Comparison of ENCODE assay signal across 11 mouse cellular contexts in genomic region chr8:126299333-126299732, GRCm38 (mm10). TPM values are rescaled to one million over a fixed set of nuclear protein-coding genes. Genes with fewer than 3 reads are reported as not detected.
A peak's percentile ranks its signal among the peaks of the same experiment; 100 is the strongest.
DNase-seq lines count a peak whose midpoint lies in the region; ATAC-seq and TF ChIP-seq lines count a peak whose summit lies in the region.
"Had no signal": no experiment of that assay in that cellular context is flagged by ENCODE, and none has a peak within 500 bp of the region (broad histone marks: within the 10 kb centered on the region; RNA-seq: fewer than 3 reads in every experiment).

No protein-coding gene starts in this region.

- TF ChIP-seq CTCF in stomach, postnatal 0 days (IDR thresholded peaks at IDR 0.05; ENCODE audit: low read depth): 0 out of 2 replicates have a peak, but pooled peaks have one; percentile 6

- peak overlapping the region; percentile 92 for H3K4me2 ChIP-seq in midbrain, embryonic 13.5 days (replicated peaks)
- H3K4me2 ChIP-seq in stomach, postnatal 0 days (replicated peaks; ENCODE audit: low read depth): no peak overlapping the region

- peak overlapping the region; percentile 54 for H3K4me3 ChIP-seq in midbrain, embryonic 13.5 days (replicated peaks)
- no peak overlapping the region for H3K4me3 ChIP-seq in stomach, postnatal 0 days (ENCODE audit: low read depth, low read length)

- no peaks in the 10 kb centered on the region for H3K9me3 ChIP-seq in midbrain, embryonic 13.5 days
- no peaks in the 10 kb centered on the region for H3K9me3 ChIP-seq in stomach, postnatal 0 days (ENCODE audit: control insufficient read depth, low read length)

- no peak for ATAC-seq in midbrain, embryonic 13.5 days
- ATAC-seq in stomach, postnatal 0 days (ENCODE audit: low FRiP score, low TSS enrichment): no peak

- H3K4me1 ChIP-seq in midbrain, embryonic 13.5 days (replicated peaks): peaks cover 10% of the 10 kb centered on the region
- no peaks in the 10 kb centered on the region for H3K4me1 ChIP-seq in stomach, postnatal 0 days (replicated peaks; ENCODE audit: control insufficient read depth, insufficient read depth)

- peaks cover 32% of the 10 kb centered on the region for H3K27me3 ChIP-seq in midbrain, embryonic 13.5 days
- no peaks in the 10 kb centered on the region for H3K27me3 ChIP-seq in stomach, postnatal 0 days (ENCODE audit: control insufficient read depth, insufficient read depth, low read length)

- no peak for TF ChIP-seq EP300 in stomach, postnatal 0 days (optimal IDR thresholded peaks at IDR 0.05)

- no peak overlapping the region for H3K27ac ChIP-seq in midbrain, embryonic 13.5 days
- H3K27ac ChIP-seq in stomach, postnatal 0 days (replicated peaks): no peak overlapping the region

- H3K36me3 ChIP-seq in midbrain, embryonic 13.5 days: no peaks in the 10 kb centered on the region
- no peaks in the 10 kb centered on the region for H3K36me3 ChIP-seq in stomach, postnatal 0 days (ENCODE audit: control insufficient read depth, insufficient read depth, low read length)

- no peak overlapping the region for H3K9ac ChIP-seq in midbrain, embryonic 13.5 days (replicated peaks)
- no peak overlapping the region for H3K9ac ChIP-seq in stomach, postnatal 0 days (ENCODE audit: low read length)

- peak; percentile 6 for DNase-seq in embryo, embryonic 10 days (ENCODE audit: low spot score)
- no peak for DNase-seq in embryo, embryonic 11 days
- peak; percentile 56 for DNase-seq in right cerebral cortex, adult 18-20 months
- no peak for DNase-seq in right cerebral cortex, postnatal 4 days
- DNase-seq in stomach, postnatal 0 days (ENCODE audit: low spot score): no peak
- no peak for DNase-seq in gastrocnemius, postnatal 36 days
- no peak for DNase-seq in spleen, postnatal 10 days (ENCODE audit: low spot score in 2 of 2)

- intact Hi-C loops in gastrocnemius, postnatal 36 days (cut with DNase I): loop anchor here (10.0 kb wide), 1 partner anchor 675 kb away; the partner anchor contains the start of gene Rbm34

- 25% methylated on average over 7 of the region's 7 CpGs for WGBS in midbrain, embryonic 13.5 days
- WGBS in stomach, postnatal 0 days: 16% methylated on average over 7 of the region's 7 CpGs

RNA-seq across cellular contexts. Expression of gene Slc35f3, which starts 1.0 kb away (rescaled TPM):
- 0.54 and 0.75 TPM in 2 replicates for polyA plus RNA-seq in midbrain, embryonic 13.5 days (2015; fragmentation: Nextera tagmentation; extraction: Ambion mirVana)
- polyA plus RNA-seq in stomach, postnatal 0 days (2015; fragmentation: Nextera tagmentation; extraction: Ambion mirVana): 0.68 and 0.88 TPM in 2 replicates
- not detected for total RNA-seq in gastrocnemius, postnatal 36 days (2021)
- total RNA-seq: common myeloid progenitor, adult 5-6 weeks had no signal
- polyA plus RNA-seq: heart, embryonic 14.5 days; spleen, adult 2 months had no signal

Comparison
In these comparisons a context has a peak if more than half of its experiments do, and no peak if none do; other contexts are left out.
1. DNase-seq: peak in embryo, embryonic 10 days (single experiment) and right cerebral cortex, adult 18-20 months (single experiment); none in embryo, embryonic 11 days (single experiment), right cerebral cortex, postnatal 4 days (single experiment), stomach, postnatal 0 days (single experiment), gastrocnemius, postnatal 36 days (0 of 2) and spleen, postnatal 10 days (0 of 2).